Comparison of ENCODE assay signal across 8 mouse cellular contexts in the genomic region with DNA sequence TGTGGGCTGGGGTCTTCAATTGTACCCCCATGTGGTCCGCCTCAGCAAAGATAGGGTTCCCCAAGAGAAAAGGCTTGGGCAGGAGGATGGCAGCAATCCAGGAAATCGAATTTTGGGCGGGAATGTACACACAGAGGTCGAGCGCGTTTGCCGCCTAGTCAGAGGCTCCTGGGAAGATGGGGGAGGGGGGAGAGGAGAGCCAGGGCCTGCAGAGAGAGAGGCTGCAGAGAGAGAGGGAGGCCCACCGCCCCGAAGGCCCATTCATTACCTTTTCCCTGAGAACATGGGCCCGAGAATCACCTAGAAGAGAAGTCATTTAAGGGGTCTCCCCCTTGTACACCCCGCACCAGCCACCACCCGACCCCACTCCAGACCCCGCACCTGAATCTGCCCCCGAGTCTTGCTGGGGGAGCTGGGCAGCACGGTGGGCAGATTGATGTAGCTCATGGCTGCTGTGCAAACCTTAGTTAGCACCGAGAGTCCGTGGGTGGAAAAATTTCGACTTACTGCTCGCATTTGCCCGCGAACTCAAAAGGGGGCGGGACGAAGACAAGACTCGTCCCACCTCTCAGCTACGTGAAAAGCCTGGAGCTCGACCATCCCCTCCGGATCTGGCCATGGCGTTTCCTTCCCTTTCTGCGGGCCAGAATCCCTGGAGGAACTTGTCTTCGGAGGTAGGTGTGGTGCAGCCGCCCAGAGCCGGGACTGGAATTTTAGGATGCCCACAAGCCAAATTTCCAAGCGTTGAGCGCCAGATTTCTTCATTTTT. TPM values are rescaled to one million over a fixed set of nuclear protein-coding genes. Genes with fewer than 3 reads are reported as not detected.
DNase-seq lines count a peak whose midpoint lies in the region; ATAC-seq and TF ChIP-seq lines count a peak whose summit lies in the region.

A gene (plus strand): TSS at position 592 of the 769 bp plus-strand sequence.
A gene (minus strand): TSS at position 760 of the 769 bp plus-strand sequence.

- H3K9ac ChIP-seq in embryonic facial prominence, embryonic 11.5 days (replicated peaks; ENCODE audit: low read length) = peak within 1 kb of the TSS; percentile 81
- peak within 1 kb of the TSS; percentile 73 for H3K9ac ChIP-seq in lung, embryonic 15.5 days

- no peaks in the 10 kb centered on the region for H3K9me3 ChIP-seq in embryonic facial prominence, embryonic 11.5 days (replicated peaks; ENCODE audit: control insufficient read depth, low read length)
- no peaks in the 10 kb centered on the region for H3K9me3 ChIP-seq in lung, embryonic 15.5 days

- WGBS in embryonic facial prominence, embryonic 11.5 days = 0% methylated on average over 34 of the region's 34 CpGs
- 1% methylated on average over 34 of the region's 34 CpGs for WGBS in kidney, adult 2 months
- under 1% methylated on average over 34 of the region's 34 CpGs for WGBS in lung, embryonic 15.5 days

- H3K4me3 ChIP-seq in embryonic facial prominence, embryonic 11.5 days (ENCODE audit: low read depth, low read length) = peak within 1 kb of the TSS; percentile 67
- peak within 1 kb of the TSS; percentile 47 for H3K4me3 ChIP-seq in kidney, adult 2 months (ENCODE audit: insufficient read depth, low read depth, low read length)
- H3K4me3 ChIP-seq in lung, embryonic 15.5 days = peak within 1 kb of the TSS; percentile 65

- peak within 1 kb of the TSS; percentile 89 for H3K27ac ChIP-seq in embryonic facial prominence, embryonic 11.5 days (replicated peaks; ENCODE audit: low read depth, low read length)
- peak within 1 kb of the TSS; percentile 99 for H3K27ac ChIP-seq in kidney, adult 2 months (ENCODE audit: insufficient read depth, low read depth, low read length)
- H3K27ac ChIP-seq in lung, embryonic 15.5 days = peak within 1 kb of the TSS; percentile 93

- H3K27me3 ChIP-seq in embryonic facial prominence, embryonic 11.5 days (ENCODE audit: control insufficient read depth, insufficient read depth, low read length) = no peaks in the 10 kb centered on the region
- H3K27me3 ChIP-seq in kidney, adult 2 months (replicated peaks; ENCODE audit: control insufficient read depth, insufficient read depth, low read length) = no peaks in the 10 kb centered on the region
- no peaks in the 10 kb centered on the region for H3K27me3 ChIP-seq in lung, embryonic 15.5 days

- DNase-seq in urinary bladder, adult 18-20 months (ENCODE audit: low spot score in 2 of 2) = peak; percentile 58 to 66
- DNase-seq in urinary bladder, postnatal 10 days (ENCODE audit: low spot score) = no peak
- DNase-seq in embryonic facial prominence, embryonic 11.5 days (ENCODE audit: low spot score) = peak; percentile 94
- DNase-seq in heart, adult 9 months (ENCODE audit: low spot score in 2 of 2) = peak; percentile 65 to 66
- peak; percentile 92 for DNase-seq in kidney, adult 2 months
- DNase-seq in ovary, postnatal 36 days (ENCODE audit: low spot score) = peak; percentile 66
- peak; percentile 77 for DNase-seq in urinary bladder, postnatal 14 days (ENCODE audit: low spot score)

- ATAC-seq in embryonic facial prominence, embryonic 11.5 days (replicated peaks; ENCODE audit: insufficient number of reproducible peaks, low FRiP score, low TSS enrichment, low read depth) = peak; percentile 45
- ATAC-seq in lung, embryonic 15.5 days (ENCODE audit: borderline replicate concordance, extremely low read depth, low FRiP score, low TSS enrichment) = peak; percentile 41; the same call in 1 of the 2 replicates

- TF ChIP-seq CTCF in kidney, adult 2 months (conservative IDR thresholded peaks at IDR 0.05; ENCODE audit: insufficient read depth, insufficient read length, low read depth, low read length) = no peak

- H3K4me2 ChIP-seq in embryonic facial prominence, embryonic 11.5 days (ENCODE audit: low read depth, low read length) = peak within 1 kb of the TSS; percentile 62
- peak within 1 kb of the TSS; percentile 90 for H3K4me2 ChIP-seq in lung, embryonic 15.5 days

- H3K36me3 ChIP-seq in embryonic facial prominence, embryonic 11.5 days (replicated peaks; ENCODE audit: control insufficient read depth, insufficient read depth, low read depth, low read length) = no peaks in the 10 kb centered on the region; the same call in 1 of the 2 replicates
- H3K36me3 ChIP-seq in kidney, adult 2 months (ENCODE audit: control insufficient read depth, insufficient read depth, low read length) = no peaks in the 10 kb centered on the region
- H3K36me3 ChIP-seq in lung, embryonic 15.5 days = peaks cover 26% of the 10 kb centered on the region

- peak; percentile 29 for TF ChIP-seq POLR2A in kidney, adult 2 months (IDR thresholded peaks at IDR 0.05; ENCODE audit: low read depth, low read length)

- peaks cover 3% of the 10 kb centered on the region for H3K4me1 ChIP-seq in embryonic facial prominence, embryonic 11.5 days (ENCODE audit: control insufficient read depth, insufficient read depth, low read length)
- peaks cover 55% of the 10 kb centered on the region for H3K4me1 ChIP-seq in kidney, adult 2 months (ENCODE audit: control insufficient read depth, insufficient read depth, low read length)
- H3K4me1 ChIP-seq in lung, embryonic 15.5 days = peaks cover 81% of the 10 kb centered on the region

RNA-seq across cellular contexts. Expression of the first gene that starts in this region (rescaled TPM):
- 3.3 and 4.3 TPM in 2 replicates for polyA plus RNA-seq in embryonic facial prominence, embryonic 11.5 days (2014; fragmentation: Nextera tagmentation; extraction: Ambion mirVana)
- 85.6 and 89.7 TPM in 2 replicates for polyA plus RNA-seq in kidney, adult 2 months (2012; rRNA removed)
- 3.8 and 5.3 TPM in 2 replicates for polyA plus RNA-seq in lung, embryonic 15.5 days (2015; fragmentation: Nextera tagmentation; extraction: Ambion mirVana)

RNA-seq across cellular contexts. Expression of the second gene that starts in this region (rescaled TPM):
- polyA plus RNA-seq in embryonic facial prominence, embryonic 11.5 days (2014; fragmentation: Nextera tagmentation; extraction: Ambion mirVana) = 127 and 132 TPM in 2 replicates
- 15.5 and 15.8 TPM in 2 replicates for polyA plus RNA-seq in kidney, adult 2 months (2012; rRNA removed)
- 145 and 147 TPM in 2 replicates for polyA plus RNA-seq in lung, embryonic 15.5 days (2015; fragmentation: Nextera tagmentation; extraction: Ambion mirVana)

Comparison
In these comparisons a context has a peak if more than half of its experiments do, and no peak if none do; other contexts are left out.
1. RNA of the first gene that starts in this region (polyA plus RNA-seq): 85.6 to 89.7 TPM in kidney, adult 2 months; 3.8 to 5.3 TPM in lung, embryonic 15.5 days and 3.3 to 4.3 TPM in embryonic facial prominence, embryonic 11.5 days; every median in the first group is over 10 times any median in the second.
2. Peak in every context shown above with its lines, with median percentiles within 50 percentile points of each other: H3K27ac ChIP-seq and H3K4me3 ChIP-seq.